Mouse (Mus musculus): ENCODE results near the gene Otud7b. TPM values are rescaled to one million over a fixed set of nuclear protein-coding genes. Genes with fewer than 3 reads are reported as not detected.

Otud7b gene
- total and polyA plus RNA-seq, 2 experiments from 2014 or later, result 8.8 to 13.5 TPM

DNA sequence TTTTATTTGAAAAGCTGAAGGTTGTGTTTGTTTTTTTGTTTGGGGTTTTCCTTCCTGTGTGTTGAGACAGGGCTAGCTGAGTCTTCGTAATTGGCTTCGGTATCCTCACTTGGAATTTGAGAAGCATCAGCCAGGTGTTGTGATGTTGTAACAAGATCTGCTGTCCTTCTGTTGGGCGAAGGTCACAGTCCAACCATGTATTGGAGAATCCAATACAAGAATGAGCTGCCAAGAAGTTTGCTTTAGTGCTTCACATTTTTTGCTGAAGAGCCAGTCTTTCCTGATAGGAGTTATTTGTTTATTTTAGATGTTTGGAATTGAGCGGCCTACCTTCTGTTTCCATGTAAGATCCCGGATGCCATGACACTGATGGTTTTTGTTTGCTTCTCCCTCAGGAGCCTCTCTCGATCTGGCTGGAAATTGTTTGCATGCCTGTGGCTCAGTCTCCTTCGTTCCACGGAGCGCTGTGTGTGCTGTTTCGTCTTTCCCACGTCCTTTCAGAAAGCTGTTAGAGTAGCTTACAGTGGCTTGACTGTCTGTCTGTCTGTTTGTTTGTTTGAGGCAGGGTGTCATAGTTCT is 29.1 kb downstream of the Otud7b start:
- H3K27ac ChIP-seq (ENCODE audit: low read depth, low read length), result no peak overlapping the region
- no peak overlapping the region for H3K9ac ChIP-seq
- H3K27me3 ChIP-seq (ENCODE audit: insufficient read depth, low read length), result no peaks in the 10 kb centered on the region
- H3K4me1 ChIP-seq (ENCODE audit: insufficient read depth), result no peaks in the 10 kb centered on the region
- H3K4me2 ChIP-seq (ENCODE audit: low read depth), result no peak overlapping the region
- 65% methylated on average over 11 of the region's 11 CpGs for WGBS
- ATAC-seq (no peak), DNase-seq (no peak)
- no peaks in the 10 kb centered on the region for H3K9me3 ChIP-seq (ENCODE audit: low read length)
- H3K36me3 ChIP-seq (ENCODE audit: insufficient read depth), result no peaks in the 10 kb centered on the region; the same call in 1 of the 2 replicates
- no peak for TF ChIP-seq CTCF (IDR thresholded peaks at IDR 0.05; ENCODE audit: low read depth)
- H3K4me3 ChIP-seq (ENCODE audit: low read depth, low read length), result no peak overlapping the region

DNA sequence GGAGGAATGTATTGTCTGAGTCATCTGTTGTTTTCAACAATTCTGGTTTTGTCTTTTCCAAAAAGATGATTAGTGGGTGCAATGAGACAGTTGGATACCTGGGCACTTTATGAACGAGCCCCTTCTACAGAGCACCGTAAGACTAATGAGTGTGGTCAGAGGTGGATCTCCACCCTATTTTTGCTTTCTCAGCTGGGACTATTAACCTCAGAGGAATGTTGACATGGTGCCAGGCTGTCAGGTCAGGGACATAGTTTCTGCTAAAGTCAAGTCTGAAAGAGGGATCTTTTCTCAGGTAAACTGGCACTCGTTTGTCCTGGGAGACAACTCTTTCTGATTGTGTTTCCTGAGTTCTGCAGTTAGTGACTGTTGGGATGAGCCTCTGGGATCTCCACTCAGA is 30.7 kb downstream of the Otud7b start:
- Histone ChIP-seq H3K9ac (no peak overlapping the region), H3K27ac (ENCODE audit: low read depth, low read length) (no peak overlapping the region), H3K4me3 (ENCODE audit: low read depth, low read length) (no peak overlapping the region), H3K27me3 (ENCODE audit: insufficient read depth, low read length) (no peaks in the 10 kb centered on the region), H3K36me3 (ENCODE audit: insufficient read depth) (no peaks in the 10 kb centered on the region; the same call in 1 of the 2 replicates), H3K9me3 (ENCODE audit: low read length) (no peaks in the 10 kb centered on the region), H3K4me1 (ENCODE audit: insufficient read depth) (no peaks in the 10 kb centered on the region), H3K4me2 (ENCODE audit: low read depth) (no peak overlapping the region)
- no peak for ATAC-seq
- no peak for TF ChIP-seq CTCF (IDR thresholded peaks at IDR 0.05; ENCODE audit: low read depth)
- WGBS, result 79% methylated on average over 3 of the region's 3 CpGs
- no peak for DNase-seq

DNA sequence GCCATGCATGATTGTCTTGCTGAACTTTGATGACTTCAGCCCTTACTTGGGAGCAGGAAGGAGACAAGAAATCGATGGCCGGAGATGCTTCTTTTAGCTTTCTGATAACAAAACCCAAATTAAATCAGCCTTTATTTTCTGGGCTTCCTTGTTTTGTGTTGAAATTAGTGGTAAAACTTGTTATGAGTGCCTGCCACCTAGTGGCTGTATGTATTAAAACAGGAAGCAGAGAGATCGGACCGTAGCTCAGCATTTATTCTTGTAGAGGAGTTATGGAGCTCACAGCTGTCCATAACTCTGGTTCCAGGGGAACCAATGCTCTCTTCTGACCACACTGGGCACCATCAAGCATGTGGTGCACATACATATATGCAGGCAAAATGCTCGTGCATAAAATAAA is 43.6 kb downstream of the Otud7b start:
- Histone ChIP-seq H3K27me3 (ENCODE audit: insufficient read depth, low read length) (no peaks in the 10 kb centered on the region), H3K4me1 (ENCODE audit: insufficient read depth) (no peaks in the 10 kb centered on the region), H3K27ac (ENCODE audit: low read depth, low read length) (no peak overlapping the region), H3K4me3 (ENCODE audit: low read depth, low read length) (no peak overlapping the region), H3K9ac (no peak overlapping the region), H3K36me3 (ENCODE audit: insufficient read depth) (peaks cover 39% of the 10 kb centered on the region), H3K9me3 (ENCODE audit: low read length) (no peaks in the 10 kb centered on the region), H3K4me2 (ENCODE audit: low read depth) (no peak overlapping the region)
- peak; percentile 85 for DNase-seq
- ATAC-seq, result peak; percentile 20; the same call in 1 of the 2 replicates
- TF ChIP-seq CTCF (IDR thresholded peaks at IDR 0.05; ENCODE audit: low read depth), result peak; percentile 81
- WGBS, result 9% methylated on average over 5 of the region's 5 CpGs

DNA sequence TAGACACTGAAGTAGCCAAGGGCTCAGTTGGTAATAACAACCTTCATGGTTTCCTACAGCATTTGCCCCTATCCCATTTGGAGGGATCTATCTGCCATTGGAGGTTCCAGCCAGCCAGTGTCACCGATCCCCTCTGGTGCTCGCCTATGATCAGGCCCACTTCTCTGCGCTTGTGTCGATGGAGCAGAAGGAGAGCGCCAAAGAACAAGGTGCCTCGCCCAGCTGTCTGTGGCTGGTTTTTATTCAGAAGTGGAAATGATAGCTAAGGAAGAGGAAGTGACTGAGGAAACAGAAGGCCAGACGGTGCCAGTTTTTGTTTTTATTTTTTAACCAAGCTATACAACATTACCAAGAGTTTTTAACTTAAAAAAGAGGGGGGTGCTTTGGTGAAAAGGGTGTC is 47.5 kb downstream of the Otud7b start:
- DNase-seq (no peak), ATAC-seq (no peak)
- TF ChIP-seq CTCF (IDR thresholded peaks at IDR 0.05; ENCODE audit: low read depth), result no peak
- Histone ChIP-seq H3K27me3 (ENCODE audit: insufficient read depth, low read length) (no peaks in the 10 kb centered on the region), H3K9me3 (ENCODE audit: low read length) (no peaks in the 10 kb centered on the region), H3K36me3 (ENCODE audit: insufficient read depth) (peaks cover 45% of the 10 kb centered on the region), H3K4me1 (ENCODE audit: insufficient read depth) (no peaks in the 10 kb centered on the region), H3K27ac (ENCODE audit: low read depth, low read length) (no peak overlapping the region), H3K9ac (no peak overlapping the region), H3K4me2 (ENCODE audit: low read depth) (no peak overlapping the region), H3K4me3 (ENCODE audit: low read depth, low read length) (no peak overlapping the region)
- 88% methylated on average over 7 of the region's 7 CpGs for WGBS

DNA sequence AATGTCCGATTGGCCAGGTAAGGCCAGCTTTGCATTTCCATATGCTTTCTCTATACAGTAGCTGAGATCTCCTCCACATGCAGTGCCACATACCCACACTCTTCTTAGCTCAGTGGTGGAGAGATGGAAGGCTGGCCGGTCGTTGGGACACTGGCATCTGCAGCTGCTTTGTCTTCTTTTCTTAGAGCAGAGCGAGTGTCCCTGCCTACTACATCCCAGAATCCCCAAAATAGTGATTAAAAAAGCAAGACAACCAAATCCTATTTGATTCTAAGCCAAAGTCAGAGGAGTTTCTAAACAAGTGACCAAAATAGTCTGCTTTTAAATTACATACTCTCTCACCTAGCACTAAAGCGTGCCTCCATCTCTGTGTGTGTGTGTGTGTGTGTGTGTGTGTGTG is 48.3 kb downstream of the Otud7b start:
- Histone ChIP-seq H3K27me3 (ENCODE audit: insufficient read depth, low read length) (no peaks in the 10 kb centered on the region), H3K9ac (no peak overlapping the region), H3K4me2 (ENCODE audit: low read depth) (no peak overlapping the region), H3K4me1 (ENCODE audit: insufficient read depth) (no peaks in the 10 kb centered on the region), H3K27ac (ENCODE audit: low read depth, low read length) (no peak overlapping the region), H3K36me3 (ENCODE audit: insufficient read depth) (peaks cover 45% of the 10 kb centered on the region), H3K9me3 (ENCODE audit: low read length) (no peaks in the 10 kb centered on the region), H3K4me3 (ENCODE audit: low read depth, low read length) (no peak overlapping the region)
- TF ChIP-seq CTCF (IDR thresholded peaks at IDR 0.05; ENCODE audit: low read depth), result no peak
- 90% methylated on average over 5 of the region's 5 CpGs for WGBS
- no peak for ATAC-seq
- DNase-seq, result no peak

DNA sequence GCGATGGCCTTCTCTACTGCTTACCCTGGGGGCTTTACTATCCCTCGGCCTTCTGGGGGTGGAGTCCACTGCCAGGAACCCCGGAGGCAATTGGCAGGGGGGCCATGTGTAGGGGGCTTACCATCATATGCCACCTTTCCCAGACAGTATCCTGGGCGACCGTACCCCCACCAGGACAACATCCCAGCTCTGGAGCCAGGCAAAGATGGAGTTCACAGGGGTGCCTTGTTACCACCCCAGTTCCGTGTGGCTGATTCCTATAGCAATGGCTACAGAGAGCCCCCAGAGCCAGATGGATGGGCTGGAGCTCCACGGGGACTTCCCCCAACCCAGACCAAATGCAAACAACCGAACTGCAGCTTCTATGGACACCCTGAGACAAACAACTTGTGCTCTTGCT is 51.2 kb downstream of the Otud7b start:
- Histone ChIP-seq H3K9me3 (ENCODE audit: low read length) (no peaks in the 10 kb centered on the region), H3K36me3 (ENCODE audit: insufficient read depth) (peaks cover 45% of the 10 kb centered on the region), H3K4me2 (ENCODE audit: low read depth) (no peak overlapping the region), H3K4me1 (ENCODE audit: insufficient read depth) (no peaks in the 10 kb centered on the region), H3K27me3 (ENCODE audit: insufficient read depth, low read length) (no peaks in the 10 kb centered on the region), H3K9ac (no peak overlapping the region), H3K27ac (ENCODE audit: low read depth, low read length) (no peak overlapping the region), H3K4me3 (ENCODE audit: low read depth, low read length) (no peak overlapping the region)
- DNase-seq (no peak), ATAC-seq (no peak)
- 82% methylated on average over 8 of the region's 8 CpGs for WGBS
- TF ChIP-seq CTCF (IDR thresholded peaks at IDR 0.05; ENCODE audit: low read depth), result no peak

DNA sequence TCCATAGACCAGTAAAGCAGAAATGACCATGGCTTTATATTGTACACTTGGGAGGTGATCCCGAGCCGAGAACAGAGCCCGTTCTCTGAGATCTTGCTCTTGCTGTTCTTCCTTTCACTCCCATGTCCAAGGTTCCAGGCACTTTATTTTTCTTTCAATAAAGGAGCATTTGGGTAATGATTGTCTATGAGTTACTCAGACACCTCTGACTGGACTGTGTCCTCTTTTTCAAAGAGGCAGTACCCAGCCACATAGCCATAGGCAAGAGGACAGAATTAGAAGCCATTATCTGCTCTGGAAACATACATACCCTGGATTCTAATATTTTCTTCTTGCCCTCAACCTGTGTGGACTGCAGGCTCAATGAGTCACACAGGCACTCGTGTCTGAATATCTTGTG is 55.5 kb downstream of the Otud7b start:
- TF ChIP-seq CTCF (IDR thresholded peaks at IDR 0.05; ENCODE audit: low read depth), result no peak
- Histone ChIP-seq H3K36me3 (ENCODE audit: insufficient read depth) (peaks cover 12% of the 10 kb centered on the region), H3K27ac (ENCODE audit: low read depth, low read length) (no peak overlapping the region), H3K4me1 (ENCODE audit: insufficient read depth) (peaks cover 6% of the 10 kb centered on the region; the same call in 1 of the 2 replicates), H3K9ac (0 out of 2 replicates have a peak overlapping the region, but pooled peaks have one; percentile 2), H3K4me2 (ENCODE audit: low read depth) (no peak overlapping the region), H3K4me3 (ENCODE audit: low read depth, low read length) (no peak overlapping the region), H3K9me3 (ENCODE audit: low read length) (no peaks in the 10 kb centered on the region), H3K27me3 (ENCODE audit: insufficient read depth, low read length) (no peaks in the 10 kb centered on the region)
- no peak for DNase-seq
- WGBS, result 76% methylated on average over 4 of the region's 4 CpGs
- no peak for ATAC-seq

Data from forebrain, postnatal 0 days (tissue).